Mouse (Mus musculus) neural tube, embryonic 11.5 days (tissue): Measurements from ENCODE around the gene Gpr35. TPM values are rescaled to one million over a fixed set of nuclear protein-coding genes. Genes with fewer than 3 reads are reported as not detected.

Experiments
- ATAC-seq: fragments of 200-750 bp; cut with Nextera tagmentation; 2 replicates; pipeline ENCODE4 v1.8.0; 2017; ENCODE audit warnings: moderate number of reproducible peaks, mild to moderate bottlenecking, moderate TSS enrichment, moderate library complexity; ENCODE audit not compliant: insufficient read depth, low FRiP score, low TSS enrichment
- DNase-seq: peaks from one replicate; pipeline ENCODE4 v3.0.0-alpha.2; 2015; ENCODE audit warnings: low spot score
- H3K27ac ChIP-seq: fragments of 300-500 bp; sonication (generic); 2 replicates; pipeline ENCODE4 v1.5.1; 2014; ENCODE audit warnings: low read depth, mild to moderate bottlenecking, low read length
- H3K27me3 ChIP-seq: fragments of 300-500 bp; sonication (generic); 2 replicates; pipeline ENCODE4 v1.6.1; 2014; ENCODE audit warnings: mild to moderate bottlenecking, low read length, mixed read lengths; ENCODE audit not compliant: control insufficient read depth, insufficient read depth
- H3K36me3 ChIP-seq: fragments of 300-500 bp; sonication (generic); 2 replicates; pipeline ENCODE4 v1.6.1; 2014; ENCODE audit warnings: mild to moderate bottlenecking, low read length, moderate library complexity, mixed read lengths; ENCODE audit not compliant: control insufficient read depth, insufficient read depth
- H3K4me1 ChIP-seq: fragments of 300-500 bp; sonication (generic); 2 replicates; pipeline ENCODE4 v1.6.1; 2014; ENCODE audit warnings: low read length, mixed read lengths; ENCODE audit not compliant: control insufficient read depth, insufficient read depth
- H3K4me2 ChIP-seq: fragments of 300-500 bp; sonication (generic); 2 replicates; pipeline ENCODE4 v1.6.1; 2014; ENCODE audit warnings: low read depth, mild to moderate bottlenecking, moderate library complexity
- H3K4me3 ChIP-seq: fragments of 300-500 bp; sonication (generic); 2 replicates; pipeline ENCODE4 v1.5.1; 2014; ENCODE audit warnings: low read depth, low read length
- H3K9ac ChIP-seq: fragments of 300-500 bp; sonication (generic); 2 replicates; pipeline ENCODE4 v1.6.1; 2014; ENCODE audit warnings: mild to moderate bottlenecking, low read length
- H3K9me3 ChIP-seq: fragments of 300-500 bp; sonication (generic); 2 replicates; pipeline ENCODE4 v1.6.1; 2016; ENCODE audit warnings: low read length; ENCODE audit not compliant: control insufficient read depth
- WGBS: fragments of 180-500 bp; shearing (Covaris S2); extraction: QIAGEN DNeasy Blood & Tissue Kit; methylation state at CpG from one replicate; pipeline ENCODE4 v1.1.7; 2014; 5-methylcytosine and 5-hydroxymethylcytosine counted together
- polyA plus RNA-seq: library from polyadenylated mRNA; unstranded; fragments of >200 nt; fragmentation: Nextera tagmentation; extraction: Ambion mirVana; gene quantifications from 2 replicates; pipeline ENCODE4 v1.2.1, GENCODE M21; 2014

Gene Gpr35
- polyA plus RNA-seq, 1 experiment from 2014 or later = 0.13 TPM

DNA sequence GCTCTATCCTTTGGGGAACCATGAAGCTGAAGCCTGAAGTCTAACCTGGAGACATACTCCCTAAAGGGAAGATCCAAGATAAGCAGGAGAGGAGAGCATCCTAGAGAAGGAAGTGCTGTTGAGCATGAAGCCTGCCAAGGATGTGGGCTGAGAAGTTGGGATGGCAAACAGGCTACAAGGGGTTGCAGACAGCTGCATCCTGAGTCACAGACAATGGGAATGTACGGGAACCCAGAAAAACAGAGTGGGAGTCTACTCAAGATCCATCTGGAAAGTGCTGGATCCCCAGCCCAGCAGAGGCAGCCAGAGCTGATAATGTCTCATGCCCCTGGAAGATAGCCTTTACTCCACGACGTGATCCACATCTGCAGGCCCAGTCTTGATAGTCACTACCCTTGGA lies 80.5 kb downstream of the Gpr35 start:
- no peaks in the 10 kb centered on the region for H3K9me3 ChIP-seq
- H3K4me1 ChIP-seq = no peaks in the 10 kb centered on the region
- ATAC-seq (no peak), DNase-seq (no peak)
- H3K9ac ChIP-seq = no peak overlapping the region
- WGBS = 88% methylated on average over 3 of the region's 3 CpGs
- H3K27me3 ChIP-seq = no peaks in the 10 kb centered on the region
- H3K4me2 ChIP-seq = no peak overlapping the region
- H3K36me3 ChIP-seq = no peaks in the 10 kb centered on the region
- no peak overlapping the region for H3K27ac ChIP-seq
- H3K4me3 ChIP-seq = no peak overlapping the region

- Histone ChIP-seq H3K9ac (no peak overlapping the region), H3K4me3 (no peak overlapping the region), H3K27me3 (no peaks in the 10 kb centered on the region), H3K4me1 (no peaks in the 10 kb centered on the region), H3K36me3 (no peaks in the 10 kb centered on the region), H3K9me3 (no peaks in the 10 kb centered on the region), H3K27ac (0 out of 2 replicates have a peak overlapping the region, but pooled peaks have one; percentile 39), H3K4me2 (no peak overlapping the region)
- ATAC-seq (no peak), DNase-seq (no peak)
- WGBS = 54% methylated on average over 8 of the region's 8 CpGs
Observed at GRCm38 (mm10) chr1:93033989-93034388, 83.3 kb downstream of the Gpr35 start.

DNA sequence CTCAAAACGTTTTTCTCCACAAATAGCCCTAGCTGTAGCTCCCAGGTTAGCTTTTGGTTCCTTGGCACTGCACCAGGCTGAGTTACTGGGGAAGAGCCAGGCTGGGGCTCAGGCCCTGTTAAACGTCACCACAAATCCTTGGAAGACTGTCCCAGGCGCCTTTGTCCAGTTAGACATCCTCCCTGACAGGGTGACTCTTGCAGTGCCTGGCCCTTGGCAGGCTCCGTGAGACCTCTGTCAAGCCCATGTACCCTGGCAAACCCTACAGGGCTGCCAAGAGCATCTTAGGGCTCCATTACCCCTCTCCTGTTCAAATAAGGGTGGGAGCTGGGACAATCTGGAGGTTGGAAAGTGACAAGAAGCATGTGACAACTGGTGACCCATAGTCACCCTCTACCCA lies 85.3 kb downstream of the Gpr35 start:
- no peak overlapping the region for H3K4me3 ChIP-seq
- H3K36me3 ChIP-seq = no peaks in the 10 kb centered on the region
- no peak overlapping the region for H3K9ac ChIP-seq
- no peak overlapping the region for H3K27ac ChIP-seq
- no peak overlapping the region for H3K4me2 ChIP-seq
- DNase-seq (no peak), ATAC-seq (no peak)
- no peaks in the 10 kb centered on the region for H3K27me3 ChIP-seq
- H3K4me1 ChIP-seq = no peaks in the 10 kb centered on the region
- H3K9me3 ChIP-seq = no peaks in the 10 kb centered on the region
- WGBS = 81% methylated on average over 4 of the region's 4 CpGs

Other genes starting within 250 kb of the Gpr35 start
- gene Gpc1, start 119.2 kb upstream of the Gpr35 start, polyA plus RNA-seq = 49.5 and 52.5 TPM in 2 replicates
- 0.23 and 0.62 TPM in 2 replicates for gene Ankmy1, start 48.0 kb upstream of the Gpr35 start, polyA plus RNA-seq
- 8.6 and 9.4 TPM in 2 replicates for gene Dusp28, start 43.9 kb upstream of the Gpr35 start, polyA plus RNA-seq
- 22.3 and 25.6 TPM in 2 replicates for gene Rnpepl1, start 40.1 kb upstream of the Gpr35 start, polyA plus RNA-seq
- 39.2 and 43.4 TPM in 2 replicates for gene Capn10, start 16.5 kb upstream of the Gpr35 start, polyA plus RNA-seq
- not detected in 2 replicates for gene Aqp12, start 55.5 kb downstream of the Gpr35 start, polyA plus RNA-seq
- gene Kif1a, start 151.1 kb downstream of the Gpr35 start, polyA plus RNA-seq = 58.0 and 73.8 TPM in 2 replicates
- gene Agxt, start 184.4 kb downstream of the Gpr35 start, polyA plus RNA-seq = not detected in 2 replicates
- 0.57 TPM in 1 of 2 replicates, not detected in the other for gene 2310007B03Rik, start 210.1 kb downstream of the Gpr35 start, polyA plus RNA-seq
- 0.12 and 0.15 TPM in 2 replicates for gene Crocc2, start 217.9 kb downstream of the Gpr35 start, polyA plus RNA-seq